Mouse (Mus musculus): Measurements from ENCODE around the gene Maco1. TPM values are rescaled to one million over a fixed set of nuclear protein-coding genes. Genes with fewer than 3 reads are reported as not detected.

Gene Maco1
- polyA plus RNA-seq, 1 experiment from 2014 or later, result 91.9 TPM

DNA sequence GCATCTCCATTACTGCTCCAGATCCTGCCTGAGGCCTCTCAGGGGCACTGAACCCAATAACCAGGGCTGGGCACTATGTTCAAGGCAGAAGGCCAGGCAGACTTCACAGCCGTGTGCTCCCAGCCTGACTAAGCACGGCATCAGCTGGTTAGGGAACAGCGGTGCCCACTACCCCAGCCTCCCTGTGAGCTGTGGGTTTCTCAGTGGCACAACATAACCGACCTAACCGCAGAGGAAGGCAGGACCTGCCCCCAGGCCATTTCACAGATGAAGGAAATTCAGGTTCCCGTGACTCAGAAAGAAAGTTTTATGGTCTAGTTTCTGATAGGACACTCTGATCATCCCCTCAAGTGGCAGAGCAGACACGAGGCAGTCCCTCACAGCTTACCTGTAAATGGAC is 96.2 kb downstream of the Maco1 start:
- no peak for ATAC-seq (ENCODE audit: low FRiP score)
- H3K9me3 ChIP-seq (replicated peaks), result no peaks in the 10 kb centered on the region

DNA sequence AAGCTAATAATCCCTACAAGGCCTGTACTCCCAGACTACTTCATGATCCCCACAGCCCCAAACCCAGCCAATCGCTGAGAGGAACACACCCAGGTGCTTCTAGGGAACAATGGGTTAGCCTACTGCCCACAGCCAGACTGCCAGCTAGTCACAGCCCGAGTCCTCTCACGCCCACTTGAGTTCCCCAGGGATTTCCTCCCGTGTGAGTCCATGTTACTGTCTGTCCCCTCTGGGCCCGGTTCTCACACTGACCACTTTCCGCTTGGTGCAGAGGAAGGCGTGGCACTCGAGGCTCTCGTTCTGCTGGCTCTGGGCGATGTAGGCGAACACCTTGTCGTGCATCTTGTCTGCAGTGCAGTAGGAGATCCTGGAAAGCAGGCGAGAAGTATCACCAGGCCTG is 98.2 kb downstream of the Maco1 start:
- peaks cover 23% of the 10 kb centered on the region for H3K4me1 ChIP-seq
- no peaks in the 10 kb centered on the region for H3K36me3 ChIP-seq
- H3K4me2 ChIP-seq, result no peak overlapping the region
- no peak for ATAC-seq (ENCODE audit: low FRiP score)
- no peak overlapping the region for H3K4me3 ChIP-seq (replicated peaks)
- no peaks in the 10 kb centered on the region for H3K27me3 ChIP-seq (replicated peaks)
- no peak overlapping the region for H3K27ac ChIP-seq (replicated peaks)
- 83% methylated on average over 13 of the region's 13 CpGs for WGBS
- H3K9me3 ChIP-seq (replicated peaks), result no peaks in the 10 kb centered on the region
- H3K9ac ChIP-seq (replicated peaks), result no peak overlapping the region

More for the DNA sequence above, 96.2 kb downstream of the Maco1 start:
- Histone ChIP-seq H3K4me1 (peaks cover 19% of the 10 kb centered on the region), H3K36me3 (no peaks in the 10 kb centered on the region), H3K4me2 (no peak overlapping the region), H3K27me3 (replicated peaks) (no peaks in the 10 kb centered on the region), H3K4me3 (replicated peaks) (no peak overlapping the region), H3K9ac (replicated peaks) (no peak overlapping the region), H3K27ac (replicated peaks) (no peak overlapping the region)
- 67% methylated on average over 7 of the region's 7 CpGs for WGBS

DNA sequence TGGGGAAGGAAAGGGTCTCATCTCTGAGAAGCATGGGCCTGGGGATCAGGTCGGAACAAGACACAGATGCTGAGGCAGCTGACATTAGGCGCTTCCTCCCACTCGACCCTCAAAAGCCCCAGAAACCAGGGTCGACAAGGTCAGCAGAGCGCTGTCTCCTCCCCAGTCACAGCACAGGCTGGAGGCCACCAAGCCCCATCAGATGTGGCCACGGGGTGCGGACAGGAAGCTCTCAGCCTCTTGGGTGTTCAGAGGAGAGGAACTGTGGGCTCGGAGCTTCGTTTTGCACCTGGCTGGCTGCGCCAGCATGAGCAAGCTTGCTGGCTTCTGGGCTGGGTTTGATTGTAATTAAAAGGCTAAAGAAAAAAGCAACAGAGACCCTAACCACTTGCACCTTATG is 98.8 kb downstream of the Maco1 start:
- Histone ChIP-seq H3K9me3 (replicated peaks) (no peaks in the 10 kb centered on the region), H3K9ac (replicated peaks) (no peak overlapping the region), H3K4me3 (replicated peaks) (no peak overlapping the region), H3K27ac (replicated peaks) (0 out of 2 replicates have a peak overlapping the region, but pooled peaks have one; percentile 37), H3K4me2 (no peak overlapping the region), H3K4me1 (peaks cover 23% of the 10 kb centered on the region), H3K27me3 (replicated peaks) (no peaks in the 10 kb centered on the region), H3K36me3 (no peaks in the 10 kb centered on the region)
- ATAC-seq (ENCODE audit: low FRiP score), result no peak
- WGBS, result 50% methylated on average over 10 of the region's 10 CpGs

DNA sequence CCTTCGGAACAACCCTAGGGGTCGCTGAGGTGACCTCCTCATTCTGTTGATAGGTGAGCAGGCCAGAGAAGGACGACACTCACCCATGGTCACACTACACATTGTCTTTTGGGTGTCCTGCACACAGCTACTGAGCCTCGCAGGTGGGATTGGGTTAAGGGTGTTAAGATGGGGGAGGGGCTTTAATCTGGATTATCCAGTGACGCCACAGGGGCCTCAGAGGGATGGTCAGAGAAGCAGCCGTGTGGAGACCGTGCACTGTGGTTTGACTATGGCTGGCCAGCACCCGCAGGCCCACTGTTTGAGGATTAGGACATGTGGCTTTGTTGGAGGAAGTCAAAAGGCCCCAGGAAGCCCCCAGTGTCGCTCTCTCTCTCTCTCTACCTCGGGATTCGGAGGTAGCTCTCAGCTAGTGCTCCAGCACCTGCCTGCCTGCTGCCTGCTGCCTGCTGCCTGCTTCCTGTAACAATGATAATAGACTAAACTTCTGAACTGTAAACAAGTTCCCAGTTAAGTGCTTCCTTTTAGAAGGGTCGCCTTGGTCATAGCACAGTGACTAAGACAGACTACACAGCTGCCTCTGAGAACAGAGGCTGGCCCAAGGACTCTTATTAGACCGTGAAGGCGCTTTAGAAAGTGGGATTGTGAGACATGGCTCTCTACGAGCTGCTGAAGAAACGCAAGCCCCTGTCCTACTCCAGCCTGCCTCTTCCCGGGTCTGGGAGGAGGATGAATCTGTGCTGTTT is 99.5 kb downstream of the Maco1 start:
- no peaks in the 10 kb centered on the region for H3K36me3 ChIP-seq
- H3K9ac ChIP-seq (replicated peaks), result no peak overlapping the region
- H3K27me3 ChIP-seq (replicated peaks), result no peaks in the 10 kb centered on the region
- H3K4me2 ChIP-seq, result no peak overlapping the region
- no peak overlapping the region for H3K4me3 ChIP-seq (replicated peaks)
- 52% methylated on average over 17 of the region's 17 CpGs for WGBS
- no peak for ATAC-seq (ENCODE audit: low FRiP score)
- H3K27ac ChIP-seq (replicated peaks), result 0 out of 2 replicates have a peak overlapping the region, but pooled peaks have one; percentile 37
- H3K4me1 ChIP-seq, result peaks cover 23% of the 10 kb centered on the region
- no peaks in the 10 kb centered on the region for H3K9me3 ChIP-seq (replicated peaks)

DNA sequence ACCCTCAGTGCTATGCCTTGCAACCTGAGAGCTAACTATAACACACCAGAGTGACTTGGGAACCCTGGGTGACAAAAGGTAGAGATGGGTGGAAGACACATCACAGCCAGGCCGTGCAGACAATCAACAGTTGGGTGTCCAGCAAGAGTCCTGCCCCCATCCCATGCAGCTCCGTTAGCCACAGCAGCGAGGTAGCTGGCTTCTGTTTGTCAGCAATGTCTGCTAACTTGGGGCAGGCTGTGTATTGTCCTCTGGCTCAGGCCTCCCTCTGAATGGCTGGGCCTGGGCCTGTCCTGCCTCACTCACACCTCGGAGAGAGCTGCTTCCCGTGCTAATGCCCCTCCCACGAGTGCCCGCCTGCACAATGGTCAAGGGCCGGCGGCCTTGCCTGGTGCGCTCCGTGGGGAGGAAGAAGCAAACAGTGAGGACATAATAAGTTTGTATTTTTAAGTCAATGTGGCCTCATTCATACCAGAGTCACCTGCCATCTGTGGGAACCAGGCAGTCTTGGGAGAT is 100.2 kb downstream of the Maco1 start:
- Histone ChIP-seq H3K9me3 (replicated peaks) (no peaks in the 10 kb centered on the region), H3K36me3 (no peaks in the 10 kb centered on the region), H3K27ac (replicated peaks) (no peak overlapping the region), H3K4me1 (peaks cover 23% of the 10 kb centered on the region), H3K4me2 (no peak overlapping the region), H3K27me3 (replicated peaks) (no peaks in the 10 kb centered on the region), H3K4me3 (replicated peaks) (no peak overlapping the region), H3K9ac (replicated peaks) (no peak overlapping the region)
- 51% methylated on average over 11 of the region's 11 CpGs for WGBS
- no peak for ATAC-seq (ENCODE audit: low FRiP score)

Other genes starting within 250 kb of the Maco1 start
- gene Man1c1, start 149.1 kb downstream of the Maco1 start, polyA plus RNA-seq (2015; fragmentation: Nextera tagmentation; extraction: Ambion mirVana), result 4.7 and 4.9 TPM in 2 replicates
- gene Ldlrap1, start 85.3 kb downstream of the Maco1 start, polyA plus RNA-seq (2015; fragmentation: Nextera tagmentation; extraction: Ambion mirVana), result 2.4 and 7.9 TPM in 2 replicates
- gene Rhd, start 11.2 kb upstream of the Maco1 start, polyA plus RNA-seq (2015; fragmentation: Nextera tagmentation; extraction: Ambion mirVana), result 1.6 and 1.9 TPM in 2 replicates
- 198 and 218 TPM in 2 replicates for gene Tmem50a, start 61.7 kb upstream of the Maco1 start, polyA plus RNA-seq (2015; fragmentation: Nextera tagmentation; extraction: Ambion mirVana)
- gene Rsrp1, start 70.2 kb upstream of the Maco1 start, polyA plus RNA-seq (2015; fragmentation: Nextera tagmentation; extraction: Ambion mirVana), result 460 and 502 TPM in 2 replicates
- gene Syf2, start 77.6 kb upstream of the Maco1 start, polyA plus RNA-seq (2015; fragmentation: Nextera tagmentation; extraction: Ambion mirVana), result 55.7 and 62.0 TPM in 2 replicates